Mouse (Mus musculus) neural tube, embryonic 15.5 days (tissue): ENCODE measurements around the gene Pi4k2a. TPM values are rescaled to one million over a fixed set of nuclear protein-coding genes. Genes with fewer than 3 reads are reported as not detected.
A peak's percentile ranks its signal among the peaks of the same experiment; 100 is the strongest.

Experiments
- ATAC-seq: fragments of 200-750 bp; cut with Nextera tagmentation; 2 replicates; pipeline ENCODE4 v1.8.0; 2017; ENCODE audit warnings: mild to moderate bottlenecking, moderate TSS enrichment, moderate library complexity; ENCODE audit not compliant: low FRiP score
- H3K27ac ChIP-seq: fragments of 300-500 bp; sonication (generic); replicated peaks from 2 replicates; pipeline ENCODE4 v1.5.1; 2015; ENCODE audit warnings: mild to moderate bottlenecking, inconsistent platforms
- H3K27me3 ChIP-seq: fragments of 300-500 bp; sonication (generic); replicated peaks from 2 replicates; pipeline ENCODE4 v1.6.1; 2015; ENCODE audit warnings: inconsistent platforms
- H3K36me3 ChIP-seq: fragments of 300-500 bp; sonication (generic); 2 replicates; pipeline ENCODE4 v1.6.1; 2015; ENCODE audit warnings: inconsistent platforms
- H3K4me1 ChIP-seq: fragments of 300-500 bp; sonication (generic); 2 replicates; pipeline ENCODE4 v1.6.1; 2015; ENCODE audit warnings: inconsistent platforms
- H3K4me2 ChIP-seq: fragments of 300-500 bp; sonication (generic); 2 replicates; pipeline ENCODE4 v1.6.1; 2015; ENCODE audit warnings: inconsistent platforms, mild to moderate bottlenecking, moderate library complexity
- H3K4me3 ChIP-seq: fragments of 300-500 bp; sonication (generic); replicated peaks from 2 replicates; pipeline ENCODE4 v1.5.1; 2015; ENCODE audit warnings: mild to moderate bottlenecking, inconsistent platforms
- H3K9ac ChIP-seq: fragments of 300-500 bp; sonication (generic); replicated peaks from 2 replicates; pipeline ENCODE4 v1.6.1; 2015; ENCODE audit warnings: mild to moderate bottlenecking, inconsistent platforms
- H3K9me3 ChIP-seq: fragments of 300-500 bp; sonication (generic); replicated peaks from 2 replicates; pipeline ENCODE4 v1.6.1; 2016; ENCODE audit warnings: inconsistent platforms
- WGBS: fragments of 180-500 bp; shearing (Covaris S2); methylation state at CpG from one replicate; pipeline ENCODE4 v1.1.7; 2015; ENCODE audit warnings: mixed read lengths; 5-methylcytosine and 5-hydroxymethylcytosine counted together
- polyA plus RNA-seq: library from polyadenylated mRNA; unstranded; fragments of >200 nt; fragmentation: Nextera tagmentation; extraction: Ambion mirVana; gene quantifications from 2 replicates; pipeline ENCODE4 v1.2.1, GENCODE M21; 2015

Pi4k2a gene
- polyA plus RNA-seq, 1 experiment from 2014 or later = 33.5 TPM

DNA sequence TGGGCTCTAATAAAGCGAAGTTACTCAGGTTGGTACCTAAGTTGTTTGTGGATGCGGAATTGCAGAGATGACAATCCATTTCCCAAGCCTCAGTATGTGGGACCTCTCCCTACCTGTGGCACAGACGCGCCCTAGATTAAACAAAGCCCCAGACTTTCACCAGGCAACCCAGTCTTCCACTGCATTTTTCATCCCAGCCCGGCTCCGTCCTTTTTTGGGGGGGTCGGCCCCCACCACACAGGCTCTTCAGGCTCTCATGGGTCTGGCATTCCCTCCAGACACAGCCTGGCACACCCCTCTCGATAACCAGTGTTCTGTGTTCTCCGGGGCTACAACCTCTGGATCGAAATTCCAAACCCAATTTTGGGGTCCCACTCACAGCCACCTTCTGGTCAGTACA lies 4.6 kb upstream of the Pi4k2a start:
- no peak for ATAC-seq
- Histone ChIP-seq H3K36me3 (no peaks in the 10 kb centered on the region), H3K4me1 (peaks cover 23% of the 10 kb centered on the region), H3K9ac (peak overlapping the region; percentile 73), H3K9me3 (no peaks in the 10 kb centered on the region), H3K4me3 (peak overlapping the region; percentile 84), H3K27me3 (no peaks in the 10 kb centered on the region), H3K4me2 (peak overlapping the region; percentile 88), H3K27ac (peak overlapping the region; percentile 79)
- WGBS = 9% methylated on average over 10 of the region's 10 CpGs

DNA sequence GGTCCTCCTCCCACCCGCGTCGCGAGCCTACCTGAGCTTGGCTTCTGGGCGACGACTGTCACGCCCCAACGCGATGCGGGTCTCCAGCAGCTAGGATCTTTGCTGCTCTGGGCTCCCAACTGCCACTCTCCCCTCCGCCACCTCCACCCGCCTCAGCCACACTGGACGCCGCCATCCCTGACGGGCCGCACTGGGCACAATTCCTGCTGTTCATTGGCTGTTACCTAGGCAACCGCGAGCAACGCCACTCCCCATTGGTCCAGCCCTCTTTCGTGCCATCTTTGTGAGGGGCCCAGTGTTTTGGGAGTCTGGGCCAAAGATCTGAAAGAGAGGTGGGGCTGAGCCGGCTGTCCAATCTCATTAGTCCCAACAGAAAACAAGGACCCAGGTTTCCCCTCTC lies 4.1 kb upstream of the Pi4k2a start, which contains the start of gene Morn4:
Morn4 (minus strand) TSS at position 192 of the 400 bp plus-strand sequence.
- Histone ChIP-seq H3K27ac (peak within 1 kb of the TSS; percentile 79), H3K4me3 (peak within 1 kb of the TSS; percentile 84), H3K9me3 (no peaks in the 10 kb centered on the region), H3K27me3 (no peaks in the 10 kb centered on the region), H3K4me1 (peaks cover 27% of the 10 kb centered on the region), H3K36me3 (no peaks in the 10 kb centered on the region), H3K9ac (peak within 1 kb of the TSS; percentile 73), H3K4me2 (peak within 1 kb of the TSS; percentile 88)
- peak; percentile 84 for ATAC-seq
- WGBS = under 1% methylated on average over 21 of the region's 21 CpGs

DNA sequence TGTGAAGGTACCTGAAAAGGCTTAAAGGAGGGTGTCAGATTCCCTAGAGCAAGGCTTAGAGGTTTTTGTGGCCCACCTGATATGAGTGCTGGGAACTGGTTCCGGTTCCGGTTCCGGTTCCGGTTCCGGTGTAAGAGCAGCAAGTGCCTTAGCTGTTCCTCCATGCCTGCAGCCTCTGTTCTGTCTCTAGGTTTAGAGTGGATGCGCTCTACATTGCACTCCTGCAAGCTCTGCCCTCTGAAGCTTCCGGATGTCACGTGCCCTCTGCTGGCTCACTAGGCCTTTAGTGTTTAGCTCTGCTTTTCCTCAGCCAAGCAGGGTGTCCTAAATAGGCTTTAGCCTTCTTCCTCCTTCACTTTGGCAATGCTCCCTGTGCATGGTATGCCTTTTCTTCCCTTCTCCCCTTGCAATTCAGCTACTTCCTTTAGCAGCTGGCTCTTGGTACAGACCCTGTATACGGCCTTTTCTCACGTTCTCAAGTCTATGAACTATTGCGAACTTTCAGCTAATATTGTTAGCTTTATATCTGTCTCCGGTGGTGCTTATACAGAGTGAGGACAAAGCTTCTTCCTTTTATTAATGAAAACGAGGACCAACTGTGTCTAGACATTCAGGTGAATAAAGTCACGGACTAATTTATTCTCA lies 1.0 kb upstream of the Pi4k2a start:
- peaks cover 45% of the 10 kb centered on the region for H3K4me1 ChIP-seq
- no peaks in the 10 kb centered on the region for H3K27me3 ChIP-seq
- H3K27ac ChIP-seq = peak overlapping the region; percentile 85
- 21% methylated on average over 14 of the region's 14 CpGs for WGBS
- no peaks in the 10 kb centered on the region for H3K9me3 ChIP-seq
- H3K4me2 ChIP-seq = peak overlapping the region; percentile 85
- peaks cover 5% of the 10 kb centered on the region; the same call in 1 of the 2 replicates for H3K36me3 ChIP-seq
- peak overlapping the region; percentile 47 for H3K9ac ChIP-seq
- ATAC-seq = no peak
- peak overlapping the region; percentile 99 for H3K4me3 ChIP-seq

DNA sequence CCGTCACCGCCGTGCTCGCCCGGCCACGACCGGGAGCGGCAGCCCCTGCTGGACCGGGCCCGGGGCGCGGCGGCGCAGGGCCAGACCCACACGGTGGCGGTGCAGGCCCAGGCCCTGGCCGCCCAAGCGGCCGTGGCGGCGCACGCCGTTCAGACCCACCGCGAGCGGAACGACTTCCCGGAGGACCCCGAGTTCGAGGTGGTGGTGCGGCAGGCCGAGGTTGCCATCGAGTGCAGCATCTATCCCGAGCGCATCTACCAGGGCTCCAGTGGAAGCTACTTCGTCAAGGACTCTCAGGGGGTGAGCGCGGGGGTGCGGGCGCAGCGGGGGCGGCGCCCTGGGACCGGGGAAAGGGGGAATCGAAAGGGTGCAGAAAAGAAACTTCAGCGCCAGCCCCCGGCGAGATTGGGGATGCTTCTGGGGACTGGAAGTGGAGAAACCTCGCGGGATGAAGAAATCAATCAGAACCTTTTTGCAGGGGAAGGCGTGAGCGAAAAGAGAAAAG lies 419 bp downstream of the Pi4k2a start:
- Histone ChIP-seq H3K36me3 (peaks cover 8% of the 10 kb centered on the region), H3K9me3 (no peaks in the 10 kb centered on the region), H3K4me2 (peak overlapping the region; percentile 85), H3K4me3 (peak overlapping the region; percentile 99), H3K9ac (peak overlapping the region; percentile 82), H3K27ac (peak overlapping the region; percentile 92), H3K4me1 (peaks cover 42% of the 10 kb centered on the region), H3K27me3 (no peaks in the 10 kb centered on the region)
- peak; percentile 49 for ATAC-seq
- 0% methylated on average over 48 of the region's 52 CpGs for WGBS

DNA sequence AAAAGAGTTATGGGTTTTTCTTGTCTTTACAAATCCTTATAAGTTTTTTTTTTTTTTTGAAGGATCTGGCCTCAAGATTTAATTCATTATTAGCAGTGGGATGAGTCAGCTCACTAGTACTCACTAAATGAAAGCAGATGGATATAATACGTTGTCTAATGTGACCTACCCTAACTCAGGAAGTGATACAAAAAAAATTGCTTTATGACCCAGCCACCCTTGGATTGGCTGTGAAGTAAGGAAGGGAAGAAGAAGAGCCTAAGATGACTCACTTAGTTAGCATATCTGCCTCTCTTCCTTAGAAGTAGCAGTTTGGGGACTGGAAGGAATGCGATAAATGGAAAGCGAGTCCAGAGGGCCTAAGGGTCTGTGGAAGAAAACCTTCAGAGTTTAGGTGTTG lies 9.1 kb downstream of the Pi4k2a start:
- WGBS = 92% methylated on average over 3 of the region's 3 CpGs
- no peak for ATAC-seq

DNA sequence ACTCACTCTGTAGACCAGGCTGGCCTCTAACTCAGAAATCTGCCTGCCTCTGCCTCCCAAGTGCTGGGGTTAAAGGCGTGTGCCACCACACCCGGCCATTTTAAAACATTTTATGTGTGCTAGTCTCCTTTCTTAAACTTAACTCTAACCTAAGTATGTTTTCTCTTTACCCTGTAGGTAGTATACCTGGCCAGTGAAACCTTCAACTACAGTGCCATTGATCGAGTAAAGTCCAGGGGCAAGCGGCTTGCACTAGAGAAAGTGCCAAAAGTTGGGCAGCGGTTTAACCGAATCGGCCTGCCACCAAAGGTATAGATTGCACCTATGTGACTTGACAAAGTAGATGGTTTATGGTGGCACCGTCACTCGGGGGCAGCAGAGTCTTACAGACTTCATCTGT lies 14.4 kb downstream of the Pi4k2a start:
- Histone ChIP-seq H3K27ac (no peak overlapping the region), H3K9me3 (no peaks in the 10 kb centered on the region), H3K9ac (no peak overlapping the region), H3K4me1 (no peaks in the 10 kb centered on the region), H3K27me3 (no peaks in the 10 kb centered on the region), H3K36me3 (peaks cover 36% of the 10 kb centered on the region), H3K4me2 (no peak overlapping the region), H3K4me3 (no peak overlapping the region)
- 96% methylated on average over 9 of the region's 9 CpGs for WGBS
- ATAC-seq = no peak

More for the DNA sequence above, 9.1 kb downstream of the Pi4k2a start:
- Histone ChIP-seq H3K4me2 (no peak overlapping the region), H3K27me3 (no peaks in the 10 kb centered on the region), H3K4me1 (0 out of 2 replicates have a peak, but pooled peaks cover 2% of the 10 kb centered on the region), H3K36me3 (peaks cover 25% of the 10 kb centered on the region), H3K4me3 (no peak overlapping the region), H3K9ac (no peak overlapping the region), H3K9me3 (no peaks in the 10 kb centered on the region), H3K27ac (no peak overlapping the region)

DNA sequence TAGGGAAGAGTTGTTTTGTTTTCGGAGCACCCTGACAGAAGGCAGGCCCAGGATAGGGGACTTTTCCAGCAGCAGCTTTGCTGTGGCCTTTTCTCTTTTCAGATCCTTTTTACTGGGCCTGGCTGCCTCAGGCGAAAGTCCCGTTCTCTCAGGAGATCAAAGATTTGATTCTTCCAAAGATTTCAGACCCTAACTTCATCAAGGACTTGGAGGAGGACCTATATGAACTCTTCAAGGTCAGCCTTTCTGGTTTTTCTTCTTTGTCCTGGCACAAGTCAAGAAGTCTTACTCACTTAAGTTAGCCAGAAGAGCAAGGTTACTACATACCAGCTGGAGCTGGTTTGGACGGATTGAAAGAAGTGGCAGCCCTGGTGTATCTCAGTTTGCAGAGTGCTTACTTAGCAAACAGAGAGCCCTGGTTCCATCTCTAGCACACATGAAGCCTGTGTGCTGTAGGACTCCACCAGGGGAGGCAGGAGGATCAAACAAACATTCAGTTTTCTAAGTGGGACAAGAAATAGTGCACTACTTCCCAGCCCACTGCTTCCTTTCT lies 25.6 kb downstream of the Pi4k2a start:
- no peak for ATAC-seq
- H3K36me3 ChIP-seq = peaks cover 69% of the 10 kb centered on the region
- WGBS = 89% methylated on average over 4 of the region's 4 CpGs

DNA sequence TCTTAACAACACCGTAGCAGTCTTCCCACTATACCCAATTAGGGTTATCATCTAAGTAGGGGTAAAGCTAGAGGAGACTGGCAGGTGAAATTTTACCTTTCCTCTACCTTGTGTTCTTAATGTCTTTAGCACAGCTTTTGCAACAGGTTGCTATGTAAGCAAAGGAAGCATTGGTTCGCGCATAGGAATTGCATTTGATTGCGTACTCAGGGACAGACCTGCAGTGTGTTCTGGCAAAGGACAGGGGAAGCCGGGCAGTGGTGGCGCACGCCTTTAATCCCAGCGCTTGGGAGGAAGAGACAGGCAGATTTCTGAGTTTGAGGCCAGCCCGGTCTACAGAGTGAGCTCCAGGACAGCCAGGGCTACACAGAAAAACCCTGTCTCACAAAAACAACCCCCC lies 27.9 kb downstream of the Pi4k2a start:
- no peak for ATAC-seq
- H3K36me3 ChIP-seq = peaks cover 84% of the 10 kb centered on the region
- no peaks in the 10 kb centered on the region for H3K9me3 ChIP-seq
- 97% methylated on average over 9 of the region's 9 CpGs for WGBS
- H3K9ac ChIP-seq = no peak overlapping the region
- no peaks in the 10 kb centered on the region for H3K4me1 ChIP-seq
- H3K4me2 ChIP-seq = no peak overlapping the region
- no peak overlapping the region for H3K27ac ChIP-seq
- H3K27me3 ChIP-seq = no peaks in the 10 kb centered on the region
- no peak overlapping the region for H3K4me3 ChIP-seq

More for the DNA sequence above, 25.6 kb downstream of the Pi4k2a start:
- no peak overlapping the region for H3K27ac ChIP-seq
- no peak overlapping the region for H3K4me3 ChIP-seq
- H3K9me3 ChIP-seq = no peaks in the 10 kb centered on the region
- no peak overlapping the region for H3K9ac ChIP-seq
- no peak overlapping the region for H3K4me2 ChIP-seq
- no peaks in the 10 kb centered on the region for H3K4me1 ChIP-seq
- H3K27me3 ChIP-seq = no peaks in the 10 kb centered on the region

DNA sequence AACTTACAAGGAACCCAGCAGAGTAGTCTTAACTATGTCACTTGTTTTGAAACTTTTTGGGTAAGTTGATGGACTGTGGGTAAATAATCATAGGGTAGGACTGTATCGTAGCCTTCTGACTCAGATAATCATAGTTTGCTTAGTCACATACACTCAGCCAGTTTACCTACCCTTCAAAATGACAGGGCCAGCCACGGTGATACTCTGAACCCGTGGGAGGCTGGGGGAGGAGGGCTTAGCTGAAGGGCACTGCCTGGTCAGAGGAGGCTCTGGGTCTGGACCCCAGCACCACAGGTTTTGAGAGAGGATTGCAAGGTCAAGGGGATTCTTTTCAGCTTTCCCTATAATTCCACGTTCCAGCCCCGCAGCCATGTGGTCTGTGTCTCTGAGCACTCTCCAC lies 28.3 kb downstream of the Pi4k2a start:
- peaks cover 84% of the 10 kb centered on the region for H3K36me3 ChIP-seq
- H3K9me3 ChIP-seq = no peaks in the 10 kb centered on the region
- H3K27ac ChIP-seq = no peak overlapping the region
- no peak overlapping the region for H3K9ac ChIP-seq
- ATAC-seq = no peak
- no peaks in the 10 kb centered on the region for H3K4me1 ChIP-seq
- 96% methylated on average over 5 of the region's 5 CpGs for WGBS
- no peak overlapping the region for H3K4me3 ChIP-seq
- H3K27me3 ChIP-seq = no peaks in the 10 kb centered on the region
- no peak overlapping the region for H3K4me2 ChIP-seq

DNA sequence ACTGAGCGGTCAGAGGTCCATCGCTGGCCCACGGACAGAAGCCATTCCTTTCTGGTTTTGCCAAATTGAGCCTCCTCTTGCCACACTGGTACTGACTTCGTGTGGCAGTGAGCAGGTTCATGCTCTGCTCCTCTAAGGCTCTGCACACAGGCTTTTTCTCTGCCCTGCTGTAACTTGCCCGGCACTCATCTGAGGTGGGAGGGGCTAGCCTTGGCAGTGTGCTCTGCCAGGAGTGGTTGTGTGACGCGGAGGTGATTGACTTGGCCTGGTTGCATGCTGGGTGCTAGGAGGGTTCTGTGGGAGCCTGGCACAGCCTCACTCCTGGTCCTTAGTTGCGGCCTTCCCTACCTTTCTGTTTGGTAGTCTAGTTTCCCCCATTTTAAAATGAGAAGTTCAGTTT lies 30.2 kb downstream of the Pi4k2a start:
- no peak overlapping the region for H3K27ac ChIP-seq
- ATAC-seq = no peak
- no peaks in the 10 kb centered on the region; the same call in 1 of the 2 replicates for H3K4me1 ChIP-seq
- H3K9ac ChIP-seq = no peak overlapping the region
- H3K27me3 ChIP-seq = no peaks in the 10 kb centered on the region
- H3K4me2 ChIP-seq = no peak overlapping the region
- peaks cover 83% of the 10 kb centered on the region for H3K36me3 ChIP-seq
- H3K9me3 ChIP-seq = no peaks in the 10 kb centered on the region
- H3K4me3 ChIP-seq = no peak overlapping the region
- WGBS = 92% methylated on average over 8 of the region's 8 CpGs

DNA sequence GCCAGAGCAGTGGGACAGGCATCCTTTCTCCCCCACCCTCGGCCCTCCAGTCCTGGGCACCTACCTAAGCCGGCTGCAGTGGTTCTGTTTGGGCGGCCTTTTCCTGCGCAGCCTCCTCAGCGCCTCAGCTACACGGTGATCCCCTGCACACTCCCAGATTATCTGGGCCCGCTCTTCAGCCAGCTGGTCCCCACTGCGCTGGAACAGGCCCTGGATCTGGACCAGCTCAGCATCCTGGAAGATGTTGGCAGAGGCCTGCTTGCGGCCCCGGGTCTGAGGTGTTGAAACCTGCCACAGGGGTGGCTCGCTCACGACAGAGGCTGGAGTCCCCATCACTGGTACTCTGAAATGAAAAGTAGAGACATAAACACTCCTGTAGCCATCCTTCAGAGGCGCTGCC lies 34.4 kb downstream of the Pi4k2a start:
- Histone ChIP-seq H3K4me1 (peaks cover 18% of the 10 kb centered on the region), H3K27ac (no peak overlapping the region), H3K27me3 (peaks cover 9% of the 10 kb centered on the region), H3K9ac (no peak overlapping the region), H3K36me3 (peaks cover 46% of the 10 kb centered on the region), H3K9me3 (no peaks in the 10 kb centered on the region), H3K4me2 (no peak overlapping the region), H3K4me3 (no peak overlapping the region)
- WGBS = 88% methylated on average over 13 of the region's 13 CpGs
- no peak for ATAC-seq
